Mouse (Mus musculus): Measurements from ENCODE around the gene Dagla.

GRCm38 (mm10) chr19:10224637-10225453, 79.8 kb downstream of the Dagla start:
- no peak for TF ChIP-seq CTCF (IDR thresholded peaks at IDR 0.05; ENCODE audit: control insufficient read depth, insufficient read depth, insufficient replicate concordance, low read depth, low read length)
- TF ChIP-seq POLR2A (IDR thresholded peaks at IDR 0.05; ENCODE audit: control insufficient read depth, low read depth, low read length) = no peak

All from testis, adult 2 months (tissue).